Mouse (Mus musculus) small intestine, adult 2 months (tissue): ENCODE data around the gene Sp100.

Source experiments
- CTCF ChIP-seq: fragments of 200-500 bp; IDR thresholded peaks from 2 replicates; pipeline ENCODE4 v1.5.1; 2012; ENCODE audit warnings: low read depth, mild to moderate bottlenecking, control low read depth, inconsistent platforms, low read length, moderate library complexity, mixed read lengths; ENCODE audit not compliant: insufficient replicate concordance, insufficient read length; ENCODE audit errors: extremely low read depth
- POLR2A ChIP-seq: fragments of 200-500 bp; IDR thresholded peaks from 2 replicates; pipeline ENCODE4 v1.6.1; 2012; ENCODE audit warnings: low read depth, mild to moderate bottlenecking, control low read depth, inconsistent platforms, low read length, moderate library complexity

GRCm38 (mm10) chr1:85693280-85693679 lies 43.5 kb downstream of the Sp100 start:
- TF ChIP-seq CTCF = no peak
- no peak for TF ChIP-seq POLR2A
